8 mouse cellular contexts compared by ENCODE assay signal in genomic region chr12:100159261-100159975, GRCm38 (mm10). TPM values are rescaled to one million over a fixed set of nuclear protein-coding genes. Genes with fewer than 3 reads are reported as not detected.
DNase-seq lines count a peak whose midpoint lies in the region; ATAC-seq and TF ChIP-seq lines count a peak whose summit lies in the region.

Gene Nrde2, minus strand, starts transcription at chr12:100159653.

- peak within 1 kb of the TSS; percentile 72 for H3K27ac ChIP-seq in forebrain, embryonic 16.5 days (ENCODE audit: low read length)
- H3K27ac ChIP-seq in layer of hippocampus, adult 2 months: peak within 1 kb of the TSS; percentile 94
- peak within 1 kb of the TSS; percentile 1; the same call in 1 of the 2 replicates for H3K27ac ChIP-seq in lung, embryonic 14.5 days (ENCODE audit: low read depth)
- peak within 1 kb of the TSS; percentile 67 for H3K27ac ChIP-seq in olfactory bulb, adult 2 months (ENCODE audit: insufficient read depth, low read depth, low read length)
- H3K27ac ChIP-seq in thymus, adult 2 months (ENCODE audit: control insufficient read depth, insufficient read depth, low read length): peak within 1 kb of the TSS; percentile 58; the same call in 1 of the 2 replicates

- H3K4me3 ChIP-seq in G1E (ENCODE audit: low read depth, low read length): peak within 1 kb of the TSS; percentile 71
- peak within 1 kb of the TSS; percentile 66 for H3K4me3 ChIP-seq in forebrain, embryonic 16.5 days (replicated peaks; ENCODE audit: low read length)
- H3K4me3 ChIP-seq in layer of hippocampus, adult 2 months: peak within 1 kb of the TSS; percentile 59
- H3K4me3 ChIP-seq in lung, embryonic 14.5 days (ENCODE audit: low read depth, low read length): peak within 1 kb of the TSS; percentile 44
- peak within 1 kb of the TSS; percentile 53 for H3K4me3 ChIP-seq in olfactory bulb, adult 2 months (ENCODE audit: insufficient read depth, low read depth, low read length)
- H3K4me3 ChIP-seq in thymus, adult 2 months (ENCODE audit: control insufficient read depth, insufficient read depth, low read length): peak within 1 kb of the TSS; percentile 79

- H3K36me3 ChIP-seq in G1E (replicated peaks): peaks cover 33% of the 10 kb centered on the region
- H3K36me3 ChIP-seq in forebrain, embryonic 16.5 days (ENCODE audit: control insufficient read depth, insufficient read depth): no peaks in the 10 kb centered on the region
- H3K36me3 ChIP-seq in lung, embryonic 14.5 days (ENCODE audit: insufficient read depth): 0 out of 2 replicates have a peak, but pooled peaks cover 10% of the 10 kb centered on the region
- no peaks in the 10 kb centered on the region for H3K36me3 ChIP-seq in thymus, adult 2 months (ENCODE audit: control insufficient read depth, insufficient read depth, low read length)

- no peaks in the 10 kb centered on the region for H3K9me3 ChIP-seq in G1E (replicated peaks)
- H3K9me3 ChIP-seq in forebrain, embryonic 16.5 days (ENCODE audit: control insufficient read depth, low read length): no peaks in the 10 kb centered on the region
- H3K9me3 ChIP-seq in lung, embryonic 14.5 days (ENCODE audit: low read depth, low read length): no peaks in the 10 kb centered on the region

- H3K9ac ChIP-seq in forebrain, embryonic 16.5 days (replicated peaks; ENCODE audit: low read depth, low read length): peak within 1 kb of the TSS; percentile 73
- peak within 1 kb of the TSS; percentile 56 for H3K9ac ChIP-seq in lung, embryonic 14.5 days

- WGBS in forebrain, embryonic 16.5 days: under 1% methylated on average over 26 of the region's 26 CpGs
- 0% methylated on average over 26 of the region's 26 CpGs for WGBS in lung, embryonic 14.5 days
- under 1% methylated on average over 26 of the region's 26 CpGs for WGBS in olfactory bulb, adult 2 months
- WGBS in thymus, adult 2 months: under 1% methylated on average over 26 of the region's 26 CpGs

- ATAC-seq in G1E (ENCODE audit: extremely low read depth, insufficient number of reproducible peaks, low FRiP score, poor library complexity, severe bottlenecking): peak; percentile 98
- peak; percentile 99 for ATAC-seq in forebrain, embryonic 16.5 days
- ATAC-seq in lung, embryonic 14.5 days (ENCODE audit: insufficient read depth): peak; percentile 99

- TF ChIP-seq POLR2A in olfactory bulb, adult 2 months (IDR thresholded peaks at IDR 0.05; ENCODE audit: insufficient read depth, low read depth, low read length): peak; percentile 33; the same call in 1 of the 2 replicates
- TF ChIP-seq POLR2A in thymus, adult 2 months (IDR thresholded peaks at IDR 0.05; ENCODE audit: control insufficient read depth, extremely low read depth, insufficient read depth, low read length, poor library complexity): peak; percentile 69

- peak within 1 kb of the TSS; percentile 68 for H3K4me2 ChIP-seq in forebrain, embryonic 16.5 days (ENCODE audit: low read length)
- H3K4me2 ChIP-seq in lung, embryonic 14.5 days: peak within 1 kb of the TSS; percentile 80

- intact Hi-C loops in heart, postnatal 36 days (cut with DNase I): loop anchor here (5.0 to 10.0 kb wide), 3 partner anchors 38 to 765 kb away; partner anchors contain the start of genes Calm1 and Rps6ka5

- H3K4me1 ChIP-seq in G1E (ENCODE audit: insufficient read depth, low read depth, low read length): peaks cover 20% of the 10 kb centered on the region
- peaks cover 7% of the 10 kb centered on the region for H3K4me1 ChIP-seq in forebrain, embryonic 16.5 days (replicated peaks; ENCODE audit: control insufficient read depth, insufficient read depth, low read length)
- H3K4me1 ChIP-seq in lung, embryonic 14.5 days (ENCODE audit: insufficient read depth): no peaks in the 10 kb centered on the region
- H3K4me1 ChIP-seq in olfactory bulb, adult 2 months (ENCODE audit: control insufficient read depth, insufficient read depth, low read length): no peaks in the 10 kb centered on the region
- 0 out of 2 replicates have a peak, but pooled peaks cover 2% of the 10 kb centered on the region for H3K4me1 ChIP-seq in thymus, adult 2 months (replicated peaks; ENCODE audit: control insufficient read depth, insufficient read depth, low read length)

- TF ChIP-seq CTCF in G1E (IDR thresholded peaks at IDR 0.05; ENCODE audit: low read depth, low read length): no peak
- TF ChIP-seq CTCF in layer of hippocampus, adult 2 months (conservative IDR thresholded peaks at IDR 0.05): peak; percentile 27
- 0 out of 2 replicates have a peak, but pooled peaks have one; percentile 5 for TF ChIP-seq CTCF in lung, embryonic 14.5 days (IDR thresholded peaks at IDR 0.05; ENCODE audit: low read depth)
- no peak for TF ChIP-seq CTCF in olfactory bulb, adult 2 months (IDR thresholded peaks at IDR 0.05; ENCODE audit: insufficient read depth, low read depth, low read length)
- TF ChIP-seq CTCF in thymus, adult 2 months (IDR thresholded peaks at IDR 0.05; ENCODE audit: borderline replicate concordance, control insufficient read depth, extremely low read depth, insufficient read depth, low read length, poor library complexity): peak; percentile 58; the same call in 1 of the 2 replicates

- H3K27me3 ChIP-seq in G1E (ENCODE audit: insufficient read depth, low read length): no peaks in the 10 kb centered on the region
- H3K27me3 ChIP-seq in forebrain, embryonic 16.5 days (replicated peaks; ENCODE audit: control insufficient read depth, insufficient read depth, low read length): no peaks in the 10 kb centered on the region
- H3K27me3 ChIP-seq in lung, embryonic 14.5 days (ENCODE audit: insufficient read depth, low read length): no peaks in the 10 kb centered on the region
- H3K27me3 ChIP-seq in thymus, adult 2 months (ENCODE audit: control insufficient read depth, insufficient read depth, low read length): no peaks in the 10 kb centered on the region

- DNase-seq in G1E (ENCODE audit: low spot score): peak; percentile 94
- DNase-seq in cerebellum, adult 18-20 months: peak; percentile 91 to 95
- DNase-seq in heart, postnatal 36 days: peak; percentile 86 to 91
- DNase-seq in layer of hippocampus, adult 2 months (ENCODE audit: low spot score in 2 of 2): peak; percentile 85 to 91
- peak; percentile 96 for DNase-seq in lung, embryonic 14.5 days
- peak; percentile 93 for DNase-seq in thymus, adult 2 months

RNA-seq across cellular contexts. Expression of gene Nrde2, which starts in this region (rescaled TPM):
- 10.2 and 12.3 TPM in 2 replicates for total RNA-seq in G1E (2014; fragmentation: Nextera tagmentation)
- total RNA-seq in G1E (2017): 33.6 and 36.2 TPM in 2 replicates
- polyA plus RNA-seq in G1E (2012): 10.8 and 11.0 TPM in 2 replicates
- 15.7 and 16.8 TPM in 2 replicates for polyA plus RNA-seq in forebrain, embryonic 16.5 days (2015; fragmentation: Nextera tagmentation; extraction: Ambion mirVana)
- 10 to 100 TPM; 10.4 to 11.5 TPM for total RNA-seq in heart, postnatal 36 days (2021)
- 10 to 100 TPM; 23.8 to 24.3 TPM for total RNA-seq in layer of hippocampus, adult 2 months (2021)
- 14.5 and 16.7 TPM in 2 replicates for polyA plus RNA-seq in lung, embryonic 14.5 days (2014; fragmentation: Nextera tagmentation; extraction: Ambion mirVana)
- polyA plus RNA-seq in olfactory bulb, adult 2 months (2012; ENCODE audit: insufficient read depth, insufficient read length, low replicate concordance, missing spikeins): not detected in 2 replicates
- polyA plus RNA-seq in thymus, adult 2 months (2012; rRNA removed): 19.0 and 23.0 TPM in 2 replicates

Comparison
In these comparisons a context has a peak if more than half of its experiments do, and no peak if none do; other contexts are left out.
1. Peak in every context shown above with its lines: DNase-seq, ATAC-seq, H3K4me3 ChIP-seq and H3K27ac ChIP-seq.
2. CTCF ChIP-seq: peak in layer of hippocampus, adult 2 months (single experiment), lung, embryonic 14.5 days (single experiment) and thymus, adult 2 months (single experiment); none in G1E (single experiment) and olfactory bulb, adult 2 months (single experiment).
3. H3K27ac ChIP-seq: peak in every context shown above with its lines; median percentile 94 in layer of hippocampus, adult 2 months; 72 in forebrain, embryonic 16.5 days; 67 in olfactory bulb, adult 2 months; 58 in thymus, adult 2 months; 1 in lung, embryonic 14.5 days.